Mouse (Mus musculus) cerebellum, adult 11 months (tissue): Measurements from ENCODE around the gene Ano3.

Experiments used
- DNase-seq: peaks from one replicate; pipeline ENCODE4 v3.0.0; 2022

Gene Ano3

GRCm38 (mm10) chr2:110806302-110807093 is 144.2 kb downstream of the Ano3 start:
- no peak for DNase-seq

- DNase-seq = no peak
These were observed 154.8 kb downstream of the Ano3 start for GRCm38 (mm10) chr2:110795928-110796327.

- no peak for DNase-seq
These were observed 155.3 kb downstream of the Ano3 start for GRCm38 (mm10) chr2:110795433-110795832.

GRCm38 (mm10) chr2:110787396-110787795 is 163.3 kb downstream of the Ano3 start:
- DNase-seq = no peak

- DNase-seq = no peak
These were observed 191.3 kb downstream of the Ano3 start for GRCm38 (mm10) chr2:110759434-110759833.

- no peak for DNase-seq
These were observed 193.2 kb downstream of the Ano3 start for GRCm38 (mm10) chr2:110757556-110757955.

GRCm38 (mm10) chr2:110740493-110740892 is 210.2 kb downstream of the Ano3 start:
- DNase-seq = no peak

GRCm38 (mm10) chr2:110739781-110740180 is 210.9 kb downstream of the Ano3 start:
- no peak for DNase-seq

GRCm38 (mm10) chr2:110737981-110738380 is 212.7 kb downstream of the Ano3 start:
- DNase-seq = no peak

GRCm38 (mm10) chr2:110737236-110737635 is 213.5 kb downstream of the Ano3 start:
- DNase-seq = no peak

GRCm38 (mm10) chr2:110726106-110726505 is 224.6 kb downstream of the Ano3 start:
- DNase-seq = peak; percentile 21

- DNase-seq = no peak
These were observed 228.5 kb downstream of the Ano3 start for GRCm38 (mm10) chr2:110722208-110722607.

GRCm38 (mm10) chr2:110721290-110721753 is 229.4 kb downstream of the Ano3 start, which contains the start of gene Muc15:
Gene Muc15 (plus strand): TSS chr2:110721340.
- peak; percentile 22 for DNase-seq

- no peak for DNase-seq
These were observed 231.7 kb downstream of the Ano3 start for GRCm38 (mm10) chr2:110719051-110719450.

GRCm38 (mm10) chr2:110710055-110710720 is 240.5 kb downstream of the Ano3 start:
- no peak for DNase-seq

- no peak for DNase-seq
These were observed 241.3 kb downstream of the Ano3 start for GRCm38 (mm10) chr2:110709436-110709835.

- DNase-seq = no peak
These were observed 279.6 kb downstream of the Ano3 start for GRCm38 (mm10) chr2:110671071-110671624.

- DNase-seq = no peak
These were observed 287.4 kb downstream of the Ano3 start for GRCm38 (mm10) chr2:110663329-110663728.

- DNase-seq = no peak
These were observed 305.9 kb downstream of the Ano3 start for GRCm38 (mm10) chr2:110644846-110645245.

- DNase-seq = no peak
These were observed 306.4 kb downstream of the Ano3 start for GRCm38 (mm10) chr2:110644358-110644757.
